Mouse (Mus musculus) MEL (cell line): Measurements from ENCODE around the gene Vstm5. TPM values are rescaled to one million over a fixed set of nuclear protein-coding genes. Genes with fewer than 3 reads are reported as not detected.
A peak's percentile ranks its signal among the peaks of the same experiment; 100 is the strongest.

Source experiments
- DNase-seq: peaks from one replicate; pipeline ENCODE4 v3.0.0; 2011; ENCODE audit warnings: low read depth, low spot score
- H3K27ac ChIP-seq: 2 replicates; pipeline ENCODE4 v1.5.1; 2012; ENCODE audit warnings: low read depth, mild to moderate bottlenecking, control low read depth, low read length, moderate library complexity; ENCODE audit not compliant: control insufficient read depth
- H3K27me3 ChIP-seq, 2 experiments: fragments of 150-350 bp in 1 of 2; sonication (generic) in 1 of 2; 2 replicates each; pipeline ENCODE4 v1.6.1; 2012; ENCODE audit warnings: low read length in 2 of 2, mild to moderate bottlenecking in 2 of 2, improper control_type of control experiment in 1 of 2, moderate library complexity in 1 of 2; ENCODE audit not compliant: insufficient read depth in 2 of 2, control insufficient read depth in 1 of 2
- H3K36me3 ChIP-seq, 2 experiments: 2 replicates each; pipeline ENCODE4 v1.6.1; 2012 to 2014; ENCODE audit warnings: low read length in 2 of 2, improper control_type of control experiment in 1 of 2, inconsistent platforms in 1 of 2, mild to moderate bottlenecking in 1 of 2; ENCODE audit not compliant: insufficient read depth in 2 of 2, control insufficient read depth in 1 of 2
- H3K4me1 ChIP-seq, 2 experiments: fragments of 150-350 bp in 1 of 2; sonication (generic) in 1 of 2; 2 replicates each; pipeline ENCODE4 v1.6.1; 2012; ENCODE audit warnings: low read length in 2 of 2, improper control_type of control experiment in 1 of 2, mild to moderate bottlenecking in 1 of 2; ENCODE audit not compliant: insufficient read depth in 2 of 2, control insufficient read depth in 1 of 2
- H3K4me3 ChIP-seq, 2 experiments: fragments of 150-350 bp in 1 of 2; sonication (generic) in 1 of 2; 2 replicates each; pipeline ENCODE4 v1.5.1; 2012; ENCODE audit warnings: low read depth in 2 of 2, low read length in 2 of 2, mild to moderate bottlenecking in 2 of 2, moderate library complexity in 2 of 2, control low read depth in 1 of 2, improper control_type of control experiment in 1 of 2; ENCODE audit not compliant: control insufficient read depth in 1 of 2, insufficient read depth in 1 of 2
- H3K79me2 ChIP-seq: 2 replicates; pipeline ENCODE4 v1.6.1; 2012; ENCODE audit warnings: mild to moderate bottlenecking, low read length, moderate library complexity; ENCODE audit not compliant: control insufficient read depth, poor library complexity, insufficient read depth
- H3K9ac ChIP-seq: 2 replicates; pipeline ENCODE4 v1.6.1; 2012; ENCODE audit warnings: low read depth, mild to moderate bottlenecking, control low read depth, low read length, moderate library complexity; ENCODE audit not compliant: control insufficient read depth, poor library complexity, severe bottlenecking
- H3K9me3 ChIP-seq: fragments of 150-350 bp; sonication (generic); replicated peaks from 2 replicates; pipeline ENCODE4 v1.6.1; 2012; ENCODE audit warnings: mild to moderate bottlenecking, low read length, improper control_type of control experiment, moderate library complexity; ENCODE audit not compliant: insufficient read depth
- BHLHE40 ChIP-seq: IDR thresholded peaks from 2 replicates; pipeline ENCODE4 v1.6.1; 2012; ENCODE audit warnings: low read depth, mild to moderate bottlenecking, inconsistent platforms, low read length, improper control_type of control experiment, borderline replicate concordance
- CHD1 ChIP-seq: IDR thresholded peaks from 2 replicates; pipeline ENCODE4 v1.6.1; 2012; ENCODE audit warnings: low read depth, mild to moderate bottlenecking, inconsistent platforms, low read length, improper control_type of control experiment
- CHD2 ChIP-seq: IDR thresholded peaks from 2 replicates; pipeline ENCODE4 v1.6.1; 2011; ENCODE audit warnings: low read length, improper control_type of control experiment
- CTCF ChIP-seq, 3 experiments: IDR thresholded peaks in 2 of 3; conservative IDR thresholded peaks in 1 of 3; 2 replicates each; pipeline ENCODE4 v1.5.1; 2011 to 2012; ENCODE audit warnings: low read length in 3 of 3, low read depth in 2 of 3, mild to moderate bottlenecking in 2 of 3, improper control_type of control experiment in 1 of 3, inconsistent platforms in 1 of 3, mixed read lengths in 1 of 3, moderate library complexity in 1 of 3; ENCODE audit not compliant: control insufficient read depth in 1 of 3, insufficient read depth in 1 of 3, poor library complexity in 1 of 3, severe bottlenecking in 1 of 3
- E2F4 ChIP-seq: IDR thresholded peaks from 2 replicates; pipeline ENCODE4 v1.6.1; 2011; ENCODE audit warnings: low read depth, low read length, improper control_type of control experiment, borderline replicate concordance
- ELF1 ChIP-seq: IDR thresholded peaks from 2 replicates; pipeline ENCODE4 v1.6.1; 2014; ENCODE audit warnings: low read depth, mild to moderate bottlenecking, inconsistent platforms, low read length, improper control_type of control experiment, moderate library complexity
- EP300 ChIP-seq, 2 experiments: IDR thresholded peaks; 2 replicates each; pipeline ENCODE4 v1.6.1; 2011; ENCODE audit warnings: improper control_type of control experiment in 2 of 2, low read length in 2 of 2, low read depth in 1 of 2, mild to moderate bottlenecking in 1 of 2
- ETS1 ChIP-seq: IDR thresholded peaks from 2 replicates; pipeline ENCODE4 v1.6.1; 2012; ENCODE audit warnings: low read depth, mild to moderate bottlenecking, inconsistent platforms, low read length, improper control_type of control experiment, moderate library complexity
- GABPA ChIP-seq: IDR thresholded peaks from 2 replicates; pipeline ENCODE4 v1.6.1; 2012; ENCODE audit warnings: low read depth, mild to moderate bottlenecking, inconsistent platforms, low read length, improper control_type of control experiment, moderate library complexity
- GATA1 ChIP-seq: IDR thresholded peaks from 2 replicates; pipeline ENCODE4 v1.6.1; 2011; ENCODE audit warnings: low read depth, low read length, improper control_type of control experiment
- HCFC1 ChIP-seq: IDR thresholded peaks from 2 replicates; pipeline ENCODE4 v1.6.1; 2012; ENCODE audit warnings: low read depth, mild to moderate bottlenecking, inconsistent platforms, low read length, improper control_type of control experiment, moderate library complexity
- JUND ChIP-seq: IDR thresholded peaks from 2 replicates; pipeline ENCODE4 v1.6.1; 2011; ENCODE audit warnings: low read depth, mild to moderate bottlenecking, improper control_type of control experiment, low read length
- KAT2A ChIP-seq: conservative IDR thresholded peaks from 2 replicates; pipeline ENCODE4 v1.6.1; 2012; ENCODE audit warnings: low read depth, low read length, improper control_type of control experiment, inconsistent platforms
- MAFK ChIP-seq: IDR thresholded peaks from 2 replicates; pipeline ENCODE4 v1.6.1; 2011; ENCODE audit warnings: low read depth, mild to moderate bottlenecking, low read length, improper control_type of control experiment, borderline replicate concordance
- MAX ChIP-seq: IDR thresholded peaks from 2 replicates; pipeline ENCODE4 v1.6.1; 2011; ENCODE audit warnings: low read length, improper control_type of control experiment
- MAZ ChIP-seq: IDR thresholded peaks from 2 replicates; pipeline ENCODE4 v1.6.1; 2012; ENCODE audit warnings: low read depth, mild to moderate bottlenecking, inconsistent platforms, low read length, improper control_type of control experiment
- MEF2A ChIP-seq: IDR thresholded peaks from 2 replicates; pipeline ENCODE4 v1.6.1; 2014; ENCODE audit warnings: low read depth, mild to moderate bottlenecking, inconsistent platforms, low read length, improper control_type of control experiment; ENCODE audit not compliant: poor library complexity, insufficient replicate concordance, severe bottlenecking; ENCODE audit errors: extremely low read depth
- MXI1 ChIP-seq: IDR thresholded peaks from 2 replicates; pipeline ENCODE4 v1.6.1; 2011; ENCODE audit warnings: mild to moderate bottlenecking, low read depth, low read length, improper control_type of control experiment
- MYB ChIP-seq: IDR thresholded peaks from 2 replicates; pipeline ENCODE4 v1.6.1; 2011; ENCODE audit warnings: mild to moderate bottlenecking, low read depth, low read length, improper control_type of control experiment
- MYC ChIP-seq: IDR thresholded peaks from 2 replicates; pipeline ENCODE4 v1.6.1; 2011; ENCODE audit warnings: low read depth, mild to moderate bottlenecking, low read length, improper control_type of control experiment, moderate library complexity
- NELFE ChIP-seq: IDR thresholded peaks from 2 replicates; pipeline ENCODE4 v1.6.1; 2011; ENCODE audit warnings: low read depth, low read length, improper control_type of control experiment
- NRF1 ChIP-seq: IDR thresholded peaks from 2 replicates; pipeline ENCODE4 v1.6.1; 2014; ENCODE audit warnings: low read depth, mild to moderate bottlenecking, inconsistent platforms, low read length, improper control_type of control experiment, moderate library complexity; ENCODE audit not compliant: poor library complexity, insufficient read depth, severe bottlenecking
- POLR2A ChIP-seq, 2 experiments: IDR thresholded peaks; 2 replicates each; pipeline ENCODE4 v1.6.1; 2011 to 2012; ENCODE audit warnings: low read length in 2 of 2, mild to moderate bottlenecking in 2 of 2, control low read depth in 1 of 2, improper control_type of control experiment in 1 of 2, low read depth in 1 of 2, moderate library complexity in 1 of 2; ENCODE audit not compliant: control insufficient read depth in 1 of 2, insufficient read depth in 1 of 2, poor library complexity in 1 of 2
- POLR2AphosphoS2 ChIP-seq: IDR thresholded peaks from 2 replicates; pipeline ENCODE4 v1.6.1; 2011; ENCODE audit warnings: low read length, improper control_type of control experiment
- POLR2AphosphoS5 ChIP-seq: IDR thresholded peaks from 2 replicates; pipeline ENCODE4 v1.6.1; 2012; ENCODE audit warnings: low read depth, borderline replicate concordance, mild to moderate bottlenecking, inconsistent platforms, low read length, moderate library complexity, mixed read lengths
- RAD21 ChIP-seq: IDR thresholded peaks from 2 replicates; pipeline ENCODE4 v1.6.1; 2011; ENCODE audit warnings: mild to moderate bottlenecking, low read depth, low read length, improper control_type of control experiment
- RCOR1 ChIP-seq: IDR thresholded peaks from 2 replicates; pipeline ENCODE4 v1.6.1; 2012; ENCODE audit warnings: low read depth, mild to moderate bottlenecking, inconsistent platforms, low read length, improper control_type of control experiment
- SIN3A ChIP-seq: IDR thresholded peaks from 2 replicates; pipeline ENCODE4 v1.6.1; 2012; ENCODE audit warnings: low read length, improper control_type of control experiment, inconsistent platforms
- SMC3 ChIP-seq: IDR thresholded peaks from 2 replicates; pipeline ENCODE4 v1.6.1; 2011; ENCODE audit warnings: low read depth, low read length, improper control_type of control experiment
- TAL1 ChIP-seq: IDR thresholded peaks from 2 replicates; pipeline ENCODE4 v1.6.1; 2012; ENCODE audit warnings: mild to moderate bottlenecking, inconsistent platforms, low read length, moderate library complexity, mixed read lengths
- TBP ChIP-seq: IDR thresholded peaks from 2 replicates; pipeline ENCODE4 v1.8.0; 2011; ENCODE audit warnings: low read depth, low read length, improper control_type of control experiment
- UBTF ChIP-seq: IDR thresholded peaks from 2 replicates; pipeline ENCODE4 v1.6.1; 2012; ENCODE audit warnings: low read depth, mild to moderate bottlenecking, inconsistent platforms, low read length, improper control_type of control experiment, moderate library complexity, borderline replicate concordance; ENCODE audit not compliant: insufficient read depth
- USF1 ChIP-seq: IDR thresholded peaks from 2 replicates; pipeline ENCODE4 v1.6.1; 2014; ENCODE audit warnings: low read depth, mild to moderate bottlenecking, inconsistent platforms, low read length, improper control_type of control experiment, moderate library complexity
- USF2 ChIP-seq, 2 experiments: IDR thresholded peaks; 2 replicates each; pipeline ENCODE4 v1.6.1; 2011 to 2012; ENCODE audit warnings: improper control_type of control experiment in 2 of 2, low read length in 2 of 2, borderline replicate concordance in 1 of 2, inconsistent platforms in 1 of 2, low read depth in 1 of 2, mild to moderate bottlenecking in 1 of 2; ENCODE audit not compliant: insufficient read depth in 1 of 2
- ZC3H11A ChIP-seq: IDR thresholded peaks from 2 replicates; pipeline ENCODE4 v1.6.1; 2012; ENCODE audit warnings: low read depth, mild to moderate bottlenecking, inconsistent platforms, low read length, improper control_type of control experiment
- ZKSCAN1 ChIP-seq: IDR thresholded peaks from 2 replicates; pipeline ENCODE4 v1.6.1; 2012; ENCODE audit warnings: low read depth, mild to moderate bottlenecking, inconsistent platforms, low read length, improper control_type of control experiment, moderate library complexity
- ZMIZ1 ChIP-seq: IDR thresholded peaks from 2 replicates; pipeline ENCODE4 v1.6.1; 2012; ENCODE audit warnings: low read depth, mild to moderate bottlenecking, inconsistent platforms, low read length, improper control_type of control experiment, moderate library complexity
- polyA plus RNA-seq, 2 experiments: library from polyadenylated mRNA; stranded (reverse) in 1 of 2; unstranded in 1 of 2; fragments of >175 nt in 1 of 2; fragments of >200 nt in 1 of 2; gene quantifications; 2 replicates each; pipeline versions ENCODE4 v1.2.1 to v1.2.4; 2012; ENCODE audit warnings: low replicate concordance in 2 of 2, low read depth in 1 of 2; ENCODE audit not compliant: insufficient read length in 2 of 2, insufficient read depth in 1 of 2, missing spikeins in 1 of 2
- total RNA-seq: library from RNA; depleted of rRNA; stranded (reverse); fragments of 300-350 nt; gene quantifications from 2 replicates; pipeline ENCODE4 v1.2.3, GENCODE M21; 2012

Vstm5 gene
- total and polyA plus RNA-seq, 3 experiments: 23.5 to 27.0 TPM; not detected in 1

- Histone ChIP-seq H3K79me2 (peaks cover 13% of the 10 kb centered on the region), H3K4me1 (peaks cover 24 to 32% of the 10 kb centered on the region in 2 experiments), H3K36me3 (peaks cover 0 to 28% of the 10 kb centered on the region in 2 experiments; a peak in 2 of 4 replicates), H3K4me3 (peak overlapping the region; percentile 22 to 38), H3K27ac (peak overlapping the region; percentile 43; the same call in 1 of the 2 replicates), H3K9me3 (no peaks in the 10 kb centered on the region), H3K27me3 (no peaks in the 10 kb centered on the region), H3K9ac (peak overlapping the region; percentile 48)
- peak; percentile 100 for DNase-seq
- TF ChIP-seq ETS1 (peak; percentile 24; the same call in 1 of the 2 replicates), HCFC1 (0 out of 2 replicates have a peak, but pooled peaks have one; percentile 47), POLR2A (IDR thresholded peaks at IDR 0.05; ENCODE audit: control insufficient read depth in 1 of 2, insufficient read depth in 1 of 2, low read depth in 1 of 2, low read length in 2 of 2, poor library complexity in 1 of 2) (peak in 1 of 2 experiments; percentile 51; a peak in 2 of 4 replicates), MAFK (no peak), POLR2AphosphoS2 (no peak), CTCF (IDR thresholded peaks at IDR 0.05 in 2 of 3, conservative IDR thresholded peaks at IDR 0.05 in 1 of 3; ENCODE audit: control insufficient read depth in 1 of 3, insufficient read depth in 1 of 3, low read depth in 2 of 3, low read length in 3 of 3, poor library complexity in 1 of 3, severe bottlenecking in 1 of 3) (peak; percentile 96 to 100 (median 100)), POLR2AphosphoS5 (no peak), EP300 (IDR thresholded peaks at IDR 0.05; ENCODE audit: low read depth in 1 of 2, low read length in 2 of 2) (no peak), SMC3 (peak; percentile 82), USF2 (IDR thresholded peaks at IDR 0.05; ENCODE audit: borderline replicate concordance in 1 of 2, insufficient read depth in 1 of 2, low read depth in 1 of 2, low read length in 2 of 2) (no peak), MYC (peak; percentile 97), TBP (peak; percentile 66), GATA1 (0 out of 2 replicates have a peak, but pooled peaks have one; percentile 10), KAT2A (no peak), NELFE (no peak; the same call in 1 of the 2 replicates), MAX (peak; percentile 57; the same call in 1 of the 2 replicates), ZMIZ1 (no peak), JUND (no peak), CHD1 (0 out of 2 replicates have a peak, but pooled peaks have one; percentile 19), CHD2 (no peak), MAZ (peak; percentile 7; the same call in 1 of the 2 replicates), GABPA (no peak), TAL1 (no peak), MEF2A (no peak), ELF1 (no peak), SIN3A (peak; percentile 89), ZKSCAN1 (no peak), RAD21 (peak; percentile 94), UBTF (no peak), RCOR1 (no peak), NRF1 (no peak), ZC3H11A (peak; percentile 85), USF1 (no peak), MXI1 (peak; percentile 91), BHLHE40 (no peak), E2F4 (no peak), MYB (no peak)
Observed at GRCm38 (mm10) chr9:15241596-15241939, 2.7 kb downstream of the Vstm5 start.
